Mouse (Mus musculus): ENCODE results near the gene Clcnka. TPM values are rescaled to one million over a fixed set of nuclear protein-coding genes. Genes with fewer than 3 reads are reported as not detected.

Clcnka gene
- polyA plus RNA-seq, 1 experiment from 2014 or later = 0.19 TPM

- DNase-seq (ENCODE audit: low spot score) = no peak
- Histone ChIP-seq H3K27me3 (ENCODE audit: low read depth, poor library complexity, severe bottlenecking) (peaks cover 20% of the 10 kb centered on the region; the same call in 1 of the 2 replicates), H3K36me3 (no peaks in the 10 kb centered on the region), H3K27ac (no peak within 1 kb of the TSS), H3K4me3 (no peak within 1 kb of the TSS), H3K9me3 (replicated peaks) (no peaks in the 10 kb centered on the region), H3K4me1 (peaks cover 13% of the 10 kb centered on the region)
- WGBS = 64% methylated on average over 7 of the region's 7 CpGs
These were observed 17.4 kb upstream of the Clcnka start, which contains the start of gene Clcnkb for GRCm38 (mm10) chr4:141415924-141416323. Gene Clcnkb (minus strand): TSS chr4:141416014.

GRCm38 (mm10) chr4:141411430-141411992 is 13.0 kb upstream of the Clcnka start:
- Histone ChIP-seq H3K4me1 (no peaks in the 10 kb centered on the region; the same call in 1 of the 2 replicates), H3K27me3 (ENCODE audit: low read depth, poor library complexity, severe bottlenecking) (peaks cover 22% of the 10 kb centered on the region; the same call in 1 of the 2 replicates), H3K9me3 (replicated peaks) (no peaks in the 10 kb centered on the region), H3K36me3 (no peaks in the 10 kb centered on the region), H3K27ac (no peak overlapping the region), H3K4me3 (no peak overlapping the region)
- DNase-seq (ENCODE audit: low spot score) = no peak
- WGBS = 16% methylated on average over 22 of the region's 22 CpGs

GRCm38 (mm10) chr4:141408577-141408976 is 10.1 kb upstream of the Clcnka start:
- Histone ChIP-seq H3K36me3 (no peaks in the 10 kb centered on the region), H3K4me3 (no peak overlapping the region), H3K27ac (no peak overlapping the region), H3K27me3 (ENCODE audit: low read depth, poor library complexity, severe bottlenecking) (peaks cover 47% of the 10 kb centered on the region), H3K4me1 (peaks cover 8% of the 10 kb centered on the region), H3K9me3 (replicated peaks) (no peaks in the 10 kb centered on the region)
- no peak for DNase-seq (ENCODE audit: low spot score)
- WGBS = 92% methylated on average over 3 of the region's 3 CpGs

GRCm38 (mm10) chr4:141406516-141407299 is 8.2 kb upstream of the Clcnka start:
- no peaks in the 10 kb centered on the region for H3K9me3 ChIP-seq (replicated peaks)
- H3K4me3 ChIP-seq = no peak overlapping the region
- DNase-seq (ENCODE audit: low spot score) = no peak
- H3K27ac ChIP-seq = no peak overlapping the region
- peaks cover 8% of the 10 kb centered on the region for H3K4me1 ChIP-seq
- H3K27me3 ChIP-seq (ENCODE audit: low read depth, poor library complexity, severe bottlenecking) = peaks cover 42% of the 10 kb centered on the region
- 43% methylated on average over 14 of the region's 14 CpGs for WGBS
- no peaks in the 10 kb centered on the region for H3K36me3 ChIP-seq

- WGBS = 80% methylated on average over 3 of the region's 3 CpGs
- Histone ChIP-seq H3K27me3 (ENCODE audit: low read depth, poor library complexity, severe bottlenecking) (peaks cover 36% of the 10 kb centered on the region), H3K9me3 (replicated peaks) (no peaks in the 10 kb centered on the region), H3K27ac (0 out of 2 replicates have a peak overlapping the region, but pooled peaks have one; percentile 38), H3K36me3 (no peaks in the 10 kb centered on the region), H3K4me3 (no peak overlapping the region), H3K4me1 (peaks cover 9% of the 10 kb centered on the region; the same call in 1 of the 2 replicates)
- no peak for DNase-seq (ENCODE audit: low spot score)
These were observed 6.7 kb upstream of the Clcnka start for GRCm38 (mm10) chr4:141405314-141405622.

GRCm38 (mm10) chr4:141404518-141405313 is 6.2 kb upstream of the Clcnka start:
- peaks cover 36% of the 10 kb centered on the region for H3K27me3 ChIP-seq (ENCODE audit: low read depth, poor library complexity, severe bottlenecking)
- H3K27ac ChIP-seq = peak overlapping the region; percentile 38; the same call in 1 of the 2 replicates
- H3K4me3 ChIP-seq = peak overlapping the region; percentile 29
- H3K9me3 ChIP-seq (replicated peaks) = no peaks in the 10 kb centered on the region
- 15% methylated on average over 15 of the region's 15 CpGs for WGBS
- DNase-seq (ENCODE audit: low spot score) = peak; percentile 94
- H3K36me3 ChIP-seq = no peaks in the 10 kb centered on the region
- H3K4me1 ChIP-seq = peaks cover 11% of the 10 kb centered on the region; the same call in 1 of the 2 replicates

- Histone ChIP-seq H3K27ac (no peak overlapping the region), H3K4me1 (peaks cover 22% of the 10 kb centered on the region; the same call in 1 of the 2 replicates), H3K9me3 (replicated peaks) (no peaks in the 10 kb centered on the region), H3K27me3 (ENCODE audit: low read depth, poor library complexity, severe bottlenecking) (peaks cover 50% of the 10 kb centered on the region), H3K4me3 (no peak overlapping the region), H3K36me3 (no peaks in the 10 kb centered on the region)
- 85% methylated on average over 15 of the region's 15 CpGs for WGBS
- DNase-seq (ENCODE audit: low spot score) = no peak
These were observed 1.6 kb upstream of the Clcnka start for GRCm38 (mm10) chr4:141400171-141400570.

GRCm38 (mm10) chr4:141397861-141398260 is 663 bp downstream of the Clcnka start:
- peaks cover 24% of the 10 kb centered on the region for H3K4me1 ChIP-seq
- no peak for DNase-seq (ENCODE audit: low spot score)
- no peak overlapping the region; the same call in 1 of the 2 replicates for H3K27ac ChIP-seq
- 76% methylated on average over 12 of the region's 12 CpGs for WGBS
- H3K9me3 ChIP-seq (replicated peaks) = no peaks in the 10 kb centered on the region
- H3K27me3 ChIP-seq (ENCODE audit: low read depth, poor library complexity, severe bottlenecking) = peaks cover 55% of the 10 kb centered on the region
- H3K36me3 ChIP-seq = no peaks in the 10 kb centered on the region
- H3K4me3 ChIP-seq = no peak overlapping the region

- 0 out of 2 replicates have a peak overlapping the region, but pooled peaks have one; percentile 33 for H3K27ac ChIP-seq
- peaks cover 66% of the 10 kb centered on the region for H3K27me3 ChIP-seq (ENCODE audit: low read depth, poor library complexity, severe bottlenecking)
- WGBS = 19% methylated on average over 16 of the region's 16 CpGs
- H3K36me3 ChIP-seq = no peaks in the 10 kb centered on the region
- peak overlapping the region; percentile 19 for H3K4me3 ChIP-seq
- DNase-seq (ENCODE audit: low spot score) = no peak
- H3K9me3 ChIP-seq (replicated peaks) = no peaks in the 10 kb centered on the region
- H3K4me1 ChIP-seq = peaks cover 21% of the 10 kb centered on the region
These were observed 3.8 kb downstream of the Clcnka start for GRCm38 (mm10) chr4:141394751-141395150.

GRCm38 (mm10) chr4:141391293-141391692 is 7.2 kb downstream of the Clcnka start:
- H3K4me3 ChIP-seq = no peak overlapping the region

GRCm38 (mm10) chr4:141389366-141390150 is 9.0 kb downstream of the Clcnka start:
- no peaks in the 10 kb centered on the region for H3K36me3 ChIP-seq
- H3K4me1 ChIP-seq = peaks cover 22% of the 10 kb centered on the region
- 70% methylated on average over 18 of the region's 18 CpGs for WGBS
- no peak overlapping the region for H3K4me3 ChIP-seq
- H3K27ac ChIP-seq = no peak overlapping the region
- no peaks in the 10 kb centered on the region for H3K9me3 ChIP-seq (replicated peaks)
- DNase-seq (ENCODE audit: low spot score) = no peak
- peaks cover 32% of the 10 kb centered on the region for H3K27me3 ChIP-seq (ENCODE audit: low read depth, poor library complexity, severe bottlenecking)

More at GRCm38 (mm10) chr4:141391293-141391692, 7.2 kb downstream of the Clcnka start:
- Histone ChIP-seq H3K36me3 (no peaks in the 10 kb centered on the region), H3K27me3 (ENCODE audit: low read depth, poor library complexity, severe bottlenecking) (peaks cover 40% of the 10 kb centered on the region), H3K4me1 (peaks cover 21% of the 10 kb centered on the region), H3K27ac (no peak overlapping the region), H3K9me3 (replicated peaks) (no peaks in the 10 kb centered on the region)
- 76% methylated on average over 12 of the region's 12 CpGs for WGBS
- DNase-seq (ENCODE audit: low spot score) = no peak

GRCm38 (mm10) chr4:141387933-141388332 is 10.6 kb downstream of the Clcnka start:
- DNase-seq (ENCODE audit: low spot score) = no peak
- Histone ChIP-seq H3K36me3 (no peaks in the 10 kb centered on the region), H3K27ac (peak overlapping the region; percentile 66), H3K27me3 (ENCODE audit: low read depth, poor library complexity, severe bottlenecking) (peaks cover 36% of the 10 kb centered on the region), H3K4me3 (no peak overlapping the region), H3K9me3 (replicated peaks) (no peaks in the 10 kb centered on the region), H3K4me1 (peaks cover 28% of the 10 kb centered on the region)
- WGBS = 65% methylated on average over 5 of the region's 5 CpGs

All from limb, embryonic 10.5 days (tissue).